Mouse (Mus musculus) Patski (cell line): ENCODE data around the gene Slc39a7. TPM values are rescaled to one million over a fixed set of nuclear protein-coding genes. Genes with fewer than 3 reads are reported as not detected.

Experiments
- ATAC-seq: fragments of 100-300 bp; one replicate; pipeline ENCODE4 v1.8.0; 2021
- CTCF ChIA-PET: fragments of 350-600 bp; sonication (Branson Sonifier 250); formaldehyde crosslinking; loops from one replicate; lab custom pipeline; 2022; ENCODE audit warnings: inconsistent platforms; lab: Charles Lee
- POLR2A ChIA-PET: fragments of 350-600 bp; sonication (Branson Sonifier 250); formaldehyde crosslinking; loops from one replicate; lab custom pipeline; 2022; ENCODE audit warnings: antibody characterized with exemption, inconsistent platforms; lab: Charles Lee
- DNase-seq: peaks from one replicate; pipeline ENCODE4 v3.0.0-alpha.2; 2011; ENCODE audit warnings: low read depth, low spot score
- H3K27me3 ChIP-seq: fragments of 371-371 bp; one replicate; pipeline ENCODE4 v1.5.1; 2021
- CTCF ChIP-seq: fragments of 100-300 bp; IDR thresholded peaks from one replicate; pipeline ENCODE4 v1.5.1; 2021
- in situ Hi-C: fragments of 300-500 bp; cut with MboI; formaldehyde crosslinking; loops from 3 replicates; pipeline ENCODE4 v1.11.1; 2018; ENCODE audit warnings: low pct_unique_long_range_greater_than_20kb, mixed read lengths
- polyA plus RNA-seq: library from polyadenylated mRNA; unstranded; gene quantifications from one replicate; pipeline ENCODE4 v1.2.3, GENCODE M21; 2021

The Slc39a7 gene
- polyA plus RNA-seq, 1 experiment from 2014 or later: 189 TPM

DNA sequence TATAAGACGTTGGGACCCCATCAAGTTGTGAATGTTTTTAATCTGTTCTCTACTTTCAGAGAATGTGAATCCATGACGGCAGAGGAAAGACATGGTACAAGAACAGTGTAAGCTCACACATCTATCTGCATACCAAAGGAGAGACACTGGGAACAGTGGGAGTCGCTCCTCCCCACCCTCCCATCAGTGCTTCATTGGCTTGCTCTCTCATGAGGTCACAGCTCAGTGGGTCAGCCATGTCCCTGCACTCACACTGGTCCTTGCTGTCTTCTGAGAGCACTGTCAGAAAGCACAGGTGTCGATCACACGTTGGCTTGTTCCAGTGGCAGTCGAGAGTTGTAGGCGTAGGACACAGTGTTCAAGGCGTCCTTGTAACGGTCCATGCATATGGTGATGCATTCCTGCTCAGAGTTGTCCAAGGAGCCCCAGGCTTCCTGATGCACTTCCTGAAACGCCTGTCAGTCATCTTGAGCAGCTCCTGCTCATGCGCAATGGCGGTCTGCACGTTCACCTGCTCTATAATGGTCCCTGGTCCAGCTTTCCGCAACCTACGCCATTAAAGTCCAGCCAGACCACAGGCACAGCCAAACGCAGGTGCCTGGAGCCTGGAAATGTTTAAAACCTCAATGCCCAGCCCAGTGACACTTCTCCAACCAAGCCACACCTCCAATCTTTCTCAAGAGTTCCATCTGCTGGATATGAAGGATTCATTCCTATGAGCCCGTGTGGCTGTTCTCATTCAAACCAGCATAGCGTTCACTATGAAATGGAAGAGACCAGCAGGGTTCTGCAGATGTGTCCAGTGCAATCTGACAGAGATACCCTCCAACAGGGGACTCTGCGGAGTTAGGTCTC lies 51.1 kb downstream of the Slc39a7 start:
- H3K27me3 ChIP-seq: peaks cover 18% of the 10 kb centered on the region
- ATAC-seq (no peak), DNase-seq (no peak)
- no peak for TF ChIP-seq CTCF
- ChIA-PET CTCF (interaction anchor here (1.1 to 6.2 kb wide), 3 partner anchors 8 to 12 kb away, joined by 3 to 37 read pairs (median 7); no protein-coding TSS in a partner anchor), POLR2A (no interaction called here)
- in situ Hi-C loops: no loop called here

DNA sequence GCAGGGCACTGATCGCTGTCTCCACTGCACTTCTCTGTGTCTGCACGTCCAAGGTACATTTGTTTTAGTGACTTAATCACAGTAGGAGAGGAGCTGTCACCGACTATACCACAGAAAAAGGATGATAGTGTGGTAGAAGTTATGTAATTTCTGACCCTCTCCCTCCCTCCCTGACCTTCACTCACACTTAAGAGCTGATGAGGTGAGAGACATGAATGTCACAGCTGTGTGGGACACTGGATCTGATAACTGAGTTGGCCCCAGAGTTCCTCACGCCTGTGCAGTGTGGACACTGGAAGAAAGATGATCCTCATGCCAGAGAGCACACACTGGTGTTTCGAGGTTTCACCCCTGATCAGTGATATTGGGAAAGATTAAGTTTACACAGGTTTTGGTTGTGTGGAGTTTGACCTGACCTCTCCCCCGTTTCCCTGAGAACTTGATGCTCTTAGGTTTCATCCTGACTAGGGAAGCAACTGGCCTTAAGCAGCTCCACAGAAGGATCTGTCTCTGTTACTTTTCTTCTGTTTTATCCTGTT lies 51.9 kb downstream of the Slc39a7 start:
- DNase-seq: no peak
- no peak for TF ChIP-seq CTCF
- peaks cover 18% of the 10 kb centered on the region for H3K27me3 ChIP-seq
- CTCF ChIA-PET: interaction anchor here (1.8 to 6.2 kb wide), 2 partner anchors 10 to 13 kb away, joined by 7 to 37 read pairs; no protein-coding TSS in a partner anchor
- POLR2A ChIA-PET: no interaction called here
- in situ Hi-C loops: no loop called here
- ATAC-seq: no peak

DNA sequence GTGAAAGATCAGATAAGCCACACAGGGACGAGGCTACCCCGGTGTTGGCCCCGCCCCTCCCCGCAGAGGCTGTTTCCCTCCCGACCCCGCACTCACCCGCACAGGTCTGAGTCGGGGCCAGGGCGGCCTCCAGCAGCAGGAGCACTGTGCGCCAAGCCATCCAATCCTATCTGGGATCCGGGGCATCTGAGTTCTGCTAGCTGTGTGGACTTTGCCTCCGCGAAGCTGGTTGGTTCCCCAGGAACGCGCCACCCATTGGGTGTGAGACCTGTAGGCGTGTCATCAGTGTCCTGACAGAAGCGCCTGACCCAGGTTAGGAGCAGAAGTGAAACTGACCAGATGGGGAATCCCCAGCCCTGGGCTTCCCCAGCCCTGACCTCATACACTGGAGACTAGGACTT lies 52.9 kb downstream of the Slc39a7 start:
- in situ Hi-C loops: no loop called here
- DNase-seq (no peak), ATAC-seq (peak; percentile 69)
- ChIA-PET CTCF (interaction anchor here (1.0 kb wide), 1 partner anchor 14 kb away, joined by 3 read pairs; no protein-coding TSS in a partner anchor), POLR2A (no interaction called here)
- peaks cover 10% of the 10 kb centered on the region for H3K27me3 ChIP-seq
- TF ChIP-seq CTCF: no peak

Other genes with a start within 250 kb of the Slc39a7 start
- gene Angptl4, start 249.9 kb downstream of the Slc39a7 start, polyA plus RNA-seq: 1.8 TPM
- gene Kank3, start 221.2 kb downstream of the Slc39a7 start, polyA plus RNA-seq: 4.1 TPM
- 1,207 TPM for gene Rps28, start 207.1 kb downstream of the Slc39a7 start, polyA plus RNA-seq
- 361 TPM for gene Ndufa7, start 207.1 kb downstream of the Slc39a7 start, polyA plus RNA-seq
- 43.1 TPM for gene Cd320, start 188.6 kb downstream of the Slc39a7 start, polyA plus RNA-seq
- gene Gm7029, start 157.8 kb downstream of the Slc39a7 start, polyA plus RNA-seq: not detected
- 54.0 TPM for gene Kifc1, start 141.0 kb downstream of the Slc39a7 start, polyA plus RNA-seq
- not detected for gene Platr17, start 126.5 kb downstream of the Slc39a7 start, polyA plus RNA-seq
- gene Daxx, start 122.3 kb downstream of the Slc39a7 start, polyA plus RNA-seq: 37.4 TPM
- 155 TPM for gene Tapbp, start 115.8 kb downstream of the Slc39a7 start, polyA plus RNA-seq
- gene Zbtb22, start 115.8 kb downstream of the Slc39a7 start, polyA plus RNA-seq: 30.7 TPM
- 59.6 TPM for gene Rgl2, start 102.1 kb downstream of the Slc39a7 start, polyA plus RNA-seq
- gene Pfdn6, start 91.3 kb downstream of the Slc39a7 start, polyA plus RNA-seq: 115 TPM
- gene Wdr46, start 91.0 kb downstream of the Slc39a7 start, polyA plus RNA-seq: 35.8 TPM
- 2.8 TPM for gene B3galt4, start 80.2 kb downstream of the Slc39a7 start, polyA plus RNA-seq
- 56.9 TPM for gene Vps52, start 75.9 kb downstream of the Slc39a7 start, polyA plus RNA-seq
- 1,854 TPM for gene Rps18, start 75.7 kb downstream of the Slc39a7 start, polyA plus RNA-seq
- gene H2-K1, start 31.3 kb downstream of the Slc39a7 start, polyA plus RNA-seq: 79.5 TPM
- gene Ring1, start 7.0 kb downstream of the Slc39a7 start, polyA plus RNA-seq: 31.1 TPM
- gene H2-Ke6, start 3.6 kb downstream of the Slc39a7 start, polyA plus RNA-seq: 49.3 TPM
- gene Rxrb, start 130 bp upstream of the Slc39a7 start, polyA plus RNA-seq: 57.1 TPM
- 0.60 TPM for gene Col11a2, start 7.8 kb upstream of the Slc39a7 start, polyA plus RNA-seq
- gene H2-Oa, start 60.7 kb upstream of the Slc39a7 start, polyA plus RNA-seq: not detected
- gene H2-DMa, start 87.9 kb upstream of the Slc39a7 start, polyA plus RNA-seq: 17.1 TPM
- 239 TPM for gene Brd2, start 91.0 kb upstream of the Slc39a7 start, polyA plus RNA-seq
- gene H2-DMb2, start 111.6 kb upstream of the Slc39a7 start, polyA plus RNA-seq: 8.2 TPM
- gene H2-DMb1, start 121.4 kb upstream of the Slc39a7 start, polyA plus RNA-seq: 36.6 TPM
- 7.0 TPM for gene Tap1, start 155.9 kb upstream of the Slc39a7 start, polyA plus RNA-seq
- gene Psmb9, start 156.1 kb upstream of the Slc39a7 start, polyA plus RNA-seq: 1.3 TPM
- gene Psmb8, start 166.0 kb upstream of the Slc39a7 start, polyA plus RNA-seq: 18.7 TPM
- 38.2 TPM for gene Tap2, start 171.8 kb upstream of the Slc39a7 start, polyA plus RNA-seq
- gene H2-Ob, start 207.2 kb upstream of the Slc39a7 start, polyA plus RNA-seq: not detected
- 0.09 TPM for gene H2-Ab1, start 226.0 kb upstream of the Slc39a7 start, polyA plus RNA-seq